Mouse (Mus musculus) liver, embryonic 14.5 days (tissue): ENCODE measurements around the gene Sparcl1.

Source experiments
- CTCF ChIP-seq: IDR thresholded peaks from 2 replicates; pipeline ENCODE4 v1.5.1; 2016; ENCODE audit warnings: antibody characterized with exemption, low read depth, control low read depth
- EP300 ChIP-seq: IDR thresholded peaks from 2 replicates; pipeline ENCODE4 v1.6.1; 2016; ENCODE audit warnings: antibody characterized with exemption, low read depth

GRCm38 (mm10) chr5:104052956-104053355 lies 60.6 kb downstream of the Sparcl1 start:
- no peak for TF ChIP-seq EP300
- TF ChIP-seq CTCF = peak; percentile 87
